8 mouse cellular contexts compared by ENCODE assay signal in genomic region chr5:137339290-137339979, GRCm38 (mm10). TPM values are rescaled to one million over a fixed set of nuclear protein-coding genes. Genes with fewer than 3 reads are reported as not detected.
A peak's percentile ranks its signal among the peaks of the same experiment; 100 is the strongest.
DNase-seq lines count a peak whose midpoint lies in the region; ATAC-seq lines count a peak whose summit lies in the region.

No protein-coding gene starts in this region.

- ATAC-seq in erythroblast, adult 5-6 weeks (replicated peaks; ENCODE audit: low FRiP score, poor library complexity, severe bottlenecking): peak; percentile 42; the same call in 1 of the 2 replicates
- peak; percentile 68 for ATAC-seq in heart, embryonic 14.5 days (ENCODE audit: insufficient number of reproducible peaks, insufficient read depth, low FRiP score, low read depth)
- ATAC-seq in kidney, embryonic 16.5 days (ENCODE audit: low FRiP score, low TSS enrichment): peak; percentile 58
- ATAC-seq in stomach, embryonic 16.5 days (ENCODE audit: insufficient read depth, low FRiP score): peak; percentile 32

- H3K9me3 ChIP-seq in heart, embryonic 14.5 days (ENCODE audit: control insufficient read depth, low read length): no peaks in the 10 kb centered on the region
- no peaks in the 10 kb centered on the region for H3K9me3 ChIP-seq in kidney, embryonic 16.5 days (ENCODE audit: low read length)
- H3K9me3 ChIP-seq in stomach, embryonic 16.5 days (replicated peaks; ENCODE audit: control insufficient read depth, low read length): no peaks in the 10 kb centered on the region

- peaks cover 16 to 20% of the 10 kb centered on the region in 2 experiments for H3K4me1 ChIP-seq in heart, embryonic 14.5 days (ENCODE audit: control insufficient read depth in 2 of 2, insufficient read depth in 2 of 2, low read length in 2 of 2)
- H3K4me1 ChIP-seq in kidney, embryonic 16.5 days (ENCODE audit: insufficient read depth, low read length): peaks cover 21% of the 10 kb centered on the region
- peaks cover 19% of the 10 kb centered on the region for H3K4me1 ChIP-seq in stomach, embryonic 16.5 days (ENCODE audit: control insufficient read depth, insufficient read depth, low read length)

- peak overlapping the region; percentile 86 for H3K4me2 ChIP-seq in heart, embryonic 14.5 days (ENCODE audit: low read length)
- peak overlapping the region; percentile 62 for H3K4me2 ChIP-seq in kidney, embryonic 16.5 days (replicated peaks; ENCODE audit: low read depth, low read length)
- H3K4me2 ChIP-seq in stomach, embryonic 16.5 days (ENCODE audit: low read depth, low read length): peak overlapping the region; percentile 79

- whole genome bisulfite sequencing in heart, embryonic 14.5 days: 16% methylated on average over 22 of the region's 22 CpGs
- 8% methylated on average over 22 of the region's 22 CpGs for WGBS in kidney, embryonic 16.5 days
- 12% methylated on average over 22 of the region's 22 CpGs for WGBS in stomach, embryonic 16.5 days

- H3K27me3 ChIP-seq in heart, embryonic 14.5 days (ENCODE audit: control insufficient read depth, insufficient read depth, low read length): no peaks in the 10 kb centered on the region
- H3K27me3 ChIP-seq in kidney, embryonic 16.5 days (ENCODE audit: insufficient read depth, low read length): no peaks in the 10 kb centered on the region
- no peaks in the 10 kb centered on the region for H3K27me3 ChIP-seq in stomach, embryonic 16.5 days (ENCODE audit: control insufficient read depth, insufficient read depth, low read length)

- DNase-seq in adrenal gland, adult (ENCODE audit: inconsistent age in 2 of 2, low spot score in 1 of 2): peak; percentile 74 to 81
- no peak for DNase-seq in adrenal gland, adult 8-10 months
- peak; percentile 61 for DNase-seq in adrenal gland, postnatal 14 days
- peak; percentile 87 for DNase-seq in lung, postnatal 10 days

- H3K9ac ChIP-seq in heart, embryonic 14.5 days (ENCODE audit: low read length): peak overlapping the region; percentile 81
- peak overlapping the region; percentile 81 for H3K9ac ChIP-seq in kidney, embryonic 16.5 days (replicated peaks; ENCODE audit: low read length)
- peak overlapping the region; percentile 77 for H3K9ac ChIP-seq in stomach, embryonic 16.5 days (ENCODE audit: low read length)

- peak overlapping the region; percentile 93 to 98 for H3K27ac ChIP-seq in heart, embryonic 14.5 days (replicated peaks in 1 of 2; ENCODE audit: control insufficient read depth in 1 of 2, insufficient read depth in 1 of 2, low read depth in 2 of 2, low read length in 2 of 2)
- H3K27ac ChIP-seq in kidney, embryonic 16.5 days (ENCODE audit: low read length): peak overlapping the region; percentile 93
- peak overlapping the region; percentile 90 for H3K27ac ChIP-seq in stomach, embryonic 16.5 days (ENCODE audit: low read length)

- peak overlapping the region; percentile 50 to 53 for H3K4me3 ChIP-seq in heart, embryonic 14.5 days (ENCODE audit: control insufficient read depth in 1 of 2, insufficient read depth in 1 of 2, low read depth in 1 of 2, low read length in 2 of 2)
- H3K4me3 ChIP-seq in kidney, embryonic 16.5 days (ENCODE audit: low read length): peak overlapping the region; percentile 52
- H3K4me3 ChIP-seq in stomach, embryonic 16.5 days (replicated peaks; ENCODE audit: low read length): peak overlapping the region; percentile 51

- H3K36me3 ChIP-seq in heart, embryonic 14.5 days (ENCODE audit: control insufficient read depth, insufficient read depth, low read length): no peaks in the 10 kb centered on the region
- no peaks in the 10 kb centered on the region for H3K36me3 ChIP-seq in kidney, embryonic 16.5 days (ENCODE audit: insufficient read depth, low read length)
- H3K36me3 ChIP-seq in stomach, embryonic 16.5 days (ENCODE audit: control insufficient read depth, insufficient read depth, low read length): no peaks in the 10 kb centered on the region

RNA-seq across cellular contexts. Expression of gene Slc12a9, which starts 6.0 kb away (rescaled TPM):
- 10 to 100 TPM; 10.2 to 22.1 (median 16.6) TPM for total RNA-seq in adrenal gland, adult 8-10 months (2022)
- 9.4 and 13.0 TPM in 2 replicates for total RNA-seq in adrenal gland, postnatal 14 days (2021)
- total RNA-seq in erythroblast, adult 5-6 weeks (2015; ENCODE audit: low replicate concordance): 1.9 TPM in 2 replicates
- 0.43 and 0.98 TPM in 2 replicates for total RNA-seq in erythroblast, adult 5-6 weeks (2017; ENCODE audit: low replicate concordance)
- 5.3 and 5.7 TPM in 2 replicates for polyA plus RNA-seq in heart, embryonic 14.5 days (2014; fragmentation: Nextera tagmentation; extraction: Ambion mirVana)
- 16.3 and 16.6 TPM in 2 replicates for polyA plus RNA-seq in kidney, embryonic 16.5 days (2015; fragmentation: Nextera tagmentation; extraction: Ambion mirVana)
- polyA plus RNA-seq in stomach, embryonic 16.5 days (2015; fragmentation: Nextera tagmentation; extraction: Ambion mirVana): 12.6 and 13.7 TPM in 2 replicates

RNA-seq across cellular contexts. Expression of gene Ephb4, which starts 10.5 kb away (rescaled TPM):
- 10 to 100 TPM; 51.4 to 70.3 (median 61.1) TPM for total RNA-seq in adrenal gland, adult 8-10 months (2022)
- 65.1 and 69.7 TPM in 2 replicates for total RNA-seq in adrenal gland, postnatal 14 days (2021)
- not detected in 2 replicates for total RNA-seq in erythroblast, adult 5-6 weeks (2015; ENCODE audit: low replicate concordance)
- not detected in 2 replicates for total RNA-seq in erythroblast, adult 5-6 weeks (2017; ENCODE audit: low replicate concordance)
- 38.2 and 40.5 TPM in 2 replicates for polyA plus RNA-seq in heart, embryonic 14.5 days (2014; fragmentation: Nextera tagmentation; extraction: Ambion mirVana)
- 53.7 and 55.3 TPM in 2 replicates for polyA plus RNA-seq in kidney, embryonic 16.5 days (2015; fragmentation: Nextera tagmentation; extraction: Ambion mirVana)
- polyA plus RNA-seq in stomach, embryonic 16.5 days (2015; fragmentation: Nextera tagmentation; extraction: Ambion mirVana): 31.3 and 31.6 TPM in 2 replicates

RNA-seq across cellular contexts. Expression of gene Trip6, which starts 25.2 kb away (rescaled TPM):
- 10 to 100 TPM; 35.7 to 54.9 (median 48.5) TPM for total RNA-seq in adrenal gland, adult 8-10 months (2022)
- 29.2 and 34.7 TPM in 2 replicates for total RNA-seq in adrenal gland, postnatal 14 days (2021)
- total RNA-seq in erythroblast, adult 5-6 weeks (2015; ENCODE audit: low replicate concordance): 0.96 and 2.1 TPM in 2 replicates
- 2.6 TPM in 1 of 2 replicates, not detected in the other for total RNA-seq in erythroblast, adult 5-6 weeks (2017; ENCODE audit: low replicate concordance)
- 32.3 and 38.9 TPM in 2 replicates for polyA plus RNA-seq in heart, embryonic 14.5 days (2014; fragmentation: Nextera tagmentation; extraction: Ambion mirVana)
- polyA plus RNA-seq in kidney, embryonic 16.5 days (2015; fragmentation: Nextera tagmentation; extraction: Ambion mirVana): 90.1 and 102 TPM in 2 replicates
- 77.6 and 77.8 TPM in 2 replicates for polyA plus RNA-seq in stomach, embryonic 16.5 days (2015; fragmentation: Nextera tagmentation; extraction: Ambion mirVana)

RNA-seq across cellular contexts. Expression of gene Srrt, which starts 32.0 kb away (rescaled TPM):
- total RNA-seq in adrenal gland, adult 8-10 months (2022): 100 to 1,000 TPM; 145 to 244 (median 187) TPM
- 139 and 168 TPM in 2 replicates for total RNA-seq in adrenal gland, postnatal 14 days (2021)
- 85.7 and 166 TPM in 2 replicates for total RNA-seq in erythroblast, adult 5-6 weeks (2015; ENCODE audit: low replicate concordance)
- 227 and 383 TPM in 2 replicates for total RNA-seq in erythroblast, adult 5-6 weeks (2017; ENCODE audit: low replicate concordance)
- polyA plus RNA-seq in heart, embryonic 14.5 days (2014; fragmentation: Nextera tagmentation; extraction: Ambion mirVana): 58.6 and 69.9 TPM in 2 replicates
- 158 and 165 TPM in 2 replicates for polyA plus RNA-seq in kidney, embryonic 16.5 days (2015; fragmentation: Nextera tagmentation; extraction: Ambion mirVana)
- polyA plus RNA-seq in stomach, embryonic 16.5 days (2015; fragmentation: Nextera tagmentation; extraction: Ambion mirVana): 113 and 116 TPM in 2 replicates

RNA-seq across cellular contexts. Expression of gene Ufsp1, which starts 45.0 kb away (rescaled TPM):
- total RNA-seq in adrenal gland, adult 8-10 months (2022): 10 to 100 TPM; 13.0 to 16.4 (median 15.8) TPM
- 8.0 and 11.9 TPM in 2 replicates for total RNA-seq in adrenal gland, postnatal 14 days (2021)
- total RNA-seq in erythroblast, adult 5-6 weeks (2015; ENCODE audit: low replicate concordance): 19.0 and 21.7 TPM in 2 replicates
- total RNA-seq in erythroblast, adult 5-6 weeks (2017; ENCODE audit: low replicate concordance): 16.6 and 27.9 TPM in 2 replicates
- polyA plus RNA-seq in heart, embryonic 14.5 days (2014; fragmentation: Nextera tagmentation; extraction: Ambion mirVana): 7.1 and 7.4 TPM in 2 replicates
- 7.2 and 7.8 TPM in 2 replicates for polyA plus RNA-seq in kidney, embryonic 16.5 days (2015; fragmentation: Nextera tagmentation; extraction: Ambion mirVana)
- 7.3 and 8.6 TPM in 2 replicates for polyA plus RNA-seq in stomach, embryonic 16.5 days (2015; fragmentation: Nextera tagmentation; extraction: Ambion mirVana)

Comparison
In these comparisons a context has a peak if more than half of its experiments do, and no peak if none do; other contexts are left out.
1. RNA of gene Ephb4, which starts 10.5 kb away (total RNA-seq): 65.1 to 69.7 TPM in adrenal gland, postnatal 14 days and 51.4 to 70.3 TPM in adrenal gland, adult 8-10 months; not detected in erythroblast, adult 5-6 weeks; every median in the first group is over 10 times any median in the second.
2. Peak in every context shown above with its lines, with median percentiles within 50 percentile points of each other: ATAC-seq, H3K27ac ChIP-seq, H3K4me2 ChIP-seq, H3K4me3 ChIP-seq and H3K9ac ChIP-seq.